Mouse (Mus musculus) macrophage (primary cell): ENCODE results near the gene Retsat. TPM values are rescaled to one million over a fixed set of nuclear protein-coding genes. Genes with fewer than 3 reads are reported as not detected.

Experiments used
- H3K27ac ChIP-seq: fragments of 350-480 bp; formaldehyde crosslinking; 2 replicates; pipeline ENCODE4 v1.9.0; 2021
- H3K36me3 ChIP-seq: fragments of 350-480 bp; formaldehyde crosslinking; 2 replicates; pipeline ENCODE4 v1.9.0; 2021; ENCODE audit errors: inconsistent target
- H3K4me3 ChIP-seq: fragments of 350-480 bp; formaldehyde crosslinking; 2 replicates; pipeline ENCODE4 v1.9.0; 2021; ENCODE audit errors: inconsistent target
- H3K79me2 ChIP-seq: fragments of 350-480 bp; formaldehyde crosslinking; 2 replicates; pipeline ENCODE4 v1.9.0; 2021; ENCODE audit errors: inconsistent target
- WGBS: methylation state at CpG from one replicate; pipeline ENCODE4 v1.1.7; 2026; ENCODE audit warnings: inconsistent platforms; ENCODE audit not compliant: missing documents; 5-methylcytosine and 5-hydroxymethylcytosine counted together
- polyA plus RNA-seq: library from polyadenylated mRNA; stranded (reverse); fragments of 250-400 nt; gene quantifications from 3 replicates; pipeline ENCODE4 v1.2.4, GENCODE M21; 2018; ENCODE audit warnings: inconsistent platforms
- total RNA-seq, 78 experiments: library from RNA; depleted of rRNA; stranded (reverse); fragments of 250-400 nt; gene quantifications; 1 replicate in 9 of 78; 2 replicates in 24 of 78; 3 replicates in 43 of 78; 4 replicates in 2 of 78; pipeline ENCODE4 v1.2.4; 2018; ENCODE audit warnings: inconsistent platforms in 56 of 78

The Retsat gene
- total RNA-seq (2018; cell fraction: chromatin; rRNA removed) = 1 to 10 TPM in 11 of 26 experiments, under 1 TPM in 7, not detected in 8; 0.22 to 5.6 (median 1.4) TPM
- 10 to 100 TPM in 3 of 26 experiments, 1 to 10 TPM in 23; 4.2 to 11.7 (median 7.5) TPM for total RNA-seq (2018; cell fraction: cytosol; rRNA removed)
- 1 to 10 TPM; 1.3 to 7.1 (median 4.1) TPM for total RNA-seq (2018; cell fraction: nucleus; rRNA removed)
- 6.6 to 12.3 TPM (median 8.4 TPM) in 3 replicates for polyA plus RNA-seq

DNA sequence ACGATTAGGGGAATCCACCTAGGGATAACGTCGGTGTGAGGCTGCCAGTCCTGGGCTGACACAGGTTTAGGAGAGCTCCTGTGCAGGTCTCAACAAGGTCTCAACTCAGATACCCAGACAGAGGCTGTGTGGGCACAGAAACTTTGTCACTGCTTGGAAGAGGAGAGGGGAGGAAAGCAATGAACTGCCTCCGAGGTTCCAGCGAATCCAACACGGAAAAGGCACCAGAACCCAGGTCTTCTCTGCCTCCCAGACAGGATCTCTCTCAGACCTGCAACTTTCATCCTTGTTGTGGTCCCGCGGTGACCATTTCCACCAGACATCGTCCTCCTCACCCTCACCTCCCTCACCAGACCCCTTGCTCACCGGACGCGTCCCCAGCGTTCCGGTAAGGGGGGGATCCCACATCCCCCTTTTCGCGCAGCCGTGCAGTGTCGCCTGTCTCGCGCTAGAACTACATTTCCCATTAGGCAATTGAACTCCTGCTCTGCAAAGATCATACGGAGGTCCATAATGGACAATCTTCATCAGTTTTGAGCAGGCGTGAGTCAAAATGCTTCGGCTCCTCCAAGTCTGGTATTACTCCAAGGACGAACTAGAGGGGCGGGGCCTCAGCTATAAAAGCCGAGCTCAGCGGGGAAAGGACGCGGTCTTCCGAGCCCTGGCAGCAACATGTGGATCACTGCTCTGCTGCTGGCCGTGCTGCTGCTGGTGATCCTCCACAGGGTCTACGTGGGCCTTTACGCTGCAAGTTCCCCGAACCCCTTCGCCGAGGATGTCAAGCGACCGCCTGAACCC is at the start of gene Retsat, which contains the start of gene Elmod3:
Gene Retsat, plus strand, starts transcription at position 520 of the 798 bp plus-strand sequence.
Gene Elmod3, minus strand, starts transcription at position 458 of the 798 bp plus-strand sequence.
- under 1% methylated on average over 37 of the region's 38 CpGs for WGBS
- Histone ChIP-seq H3K79me2 (no peaks in the 10 kb centered on the region), H3K27ac (peak within 1 kb of the TSS; percentile 37), H3K4me3 (peak within 1 kb of the TSS; percentile 88), H3K36me3 (no peaks in the 10 kb centered on the region; the same call in 1 of the 2 replicates)

GRCm38 (mm10) chr6:72549041-72549580 is 49.2 kb upstream of the Retsat start:
- WGBS = 4% methylated on average over 9 of the region's 9 CpGs
- peak overlapping the region; percentile 100 for H3K27ac ChIP-seq
- H3K4me3 ChIP-seq = peak overlapping the region; percentile 85

GRCm38 (mm10) chr6:72550025-72550424 is 48.2 kb upstream of the Retsat start:
- Histone ChIP-seq H3K4me3 (peak overlapping the region; percentile 85), H3K36me3 (peaks cover 5% of the 10 kb centered on the region; the same call in 1 of the 2 replicates), H3K79me2 (peaks cover 89% of the 10 kb centered on the region), H3K27ac (peak overlapping the region; percentile 100)
- WGBS = 34% methylated on average over 6 of the region's 6 CpGs

More at GRCm38 (mm10) chr6:72549041-72549580, 49.2 kb upstream of the Retsat start:
- H3K36me3 ChIP-seq = 0 out of 2 replicates have a peak, but pooled peaks cover 3% of the 10 kb centered on the region
- peaks cover 80% of the 10 kb centered on the region for H3K79me2 ChIP-seq

DNA sequence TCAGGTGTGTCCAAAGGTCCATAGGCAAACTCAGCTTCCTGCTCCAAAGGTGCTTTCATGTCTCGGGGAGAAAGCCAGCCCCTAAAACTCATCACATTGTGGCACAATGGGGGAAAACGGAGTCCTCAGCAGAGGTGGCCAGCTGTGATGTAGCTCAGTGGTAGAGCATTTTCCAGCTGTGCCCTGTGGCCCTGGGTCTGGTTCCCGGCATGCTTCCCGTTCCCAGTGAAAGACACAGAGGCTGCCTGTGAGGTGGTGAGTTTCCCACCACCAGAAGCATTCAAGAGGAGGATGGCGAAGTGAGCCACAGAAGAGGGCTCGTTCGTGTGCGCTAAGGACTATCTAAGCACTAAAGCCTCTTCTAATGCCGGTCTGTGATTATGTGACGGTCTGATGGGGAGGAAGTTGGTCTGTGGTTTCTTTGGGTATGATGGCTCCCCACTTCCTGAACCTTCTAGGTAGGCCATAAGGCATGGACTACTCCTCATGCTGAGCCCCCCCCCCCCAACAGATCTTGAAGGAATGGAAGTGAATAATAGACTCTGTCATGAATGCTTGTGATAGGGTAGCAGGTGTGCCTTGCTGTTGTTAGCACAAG is 47.7 kb upstream of the Retsat start:
- 16% methylated on average over 10 of the region's 10 CpGs for WGBS
- Histone ChIP-seq H3K4me3 (peak overlapping the region; percentile 85), H3K79me2 (peaks cover 89% of the 10 kb centered on the region), H3K27ac (peak overlapping the region; percentile 100), H3K36me3 (peaks cover 11% of the 10 kb centered on the region; the same call in 1 of the 2 replicates)

DNA sequence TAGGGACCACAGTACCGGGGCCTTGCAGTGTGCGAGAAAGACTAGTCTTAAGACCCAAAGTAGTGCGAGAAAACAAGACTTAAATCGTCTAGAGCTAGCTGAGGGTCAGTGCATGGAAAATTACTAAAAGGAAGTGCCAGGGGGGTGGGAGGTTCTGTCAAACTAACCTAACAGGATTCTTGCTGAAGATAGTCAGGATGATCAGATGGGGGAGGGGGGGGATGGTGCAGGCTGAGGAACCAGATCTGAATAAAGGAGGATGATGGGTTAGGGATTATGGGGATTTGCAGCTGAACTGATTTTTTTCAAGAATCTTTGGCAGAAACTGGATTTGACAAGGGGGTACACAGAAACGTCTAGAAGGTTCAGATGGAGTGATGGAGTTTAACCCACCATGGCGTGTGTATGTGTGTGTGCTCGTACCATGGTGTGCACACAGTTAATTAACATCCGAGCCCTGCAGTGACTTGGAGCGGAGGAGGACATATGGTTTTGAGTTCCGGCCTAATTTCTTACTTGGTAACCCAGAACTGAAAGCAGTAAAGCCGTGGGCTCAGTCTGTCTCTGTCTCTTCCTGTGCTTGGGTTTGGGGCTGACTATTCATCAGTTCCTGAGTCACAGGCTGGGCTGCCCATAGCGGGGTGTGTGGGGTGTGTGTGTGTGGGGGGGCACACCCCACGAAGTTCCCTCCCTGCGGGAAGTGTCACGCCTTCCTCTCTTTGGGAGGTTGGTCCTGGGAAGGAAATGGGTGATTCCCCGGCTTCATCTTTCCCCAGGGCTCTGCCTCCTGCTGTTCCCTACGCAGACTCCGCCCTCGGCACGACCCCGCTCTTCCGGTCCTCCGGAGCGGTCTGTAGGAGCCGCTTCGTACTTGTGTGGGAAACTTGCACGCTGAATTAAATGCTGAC is 45.9 kb upstream of the Retsat start:
- 8% methylated on average over 27 of the region's 27 CpGs for WGBS
- Histone ChIP-seq H3K27ac (peak overlapping the region; percentile 100), H3K4me3 (peak overlapping the region; percentile 85), H3K79me2 (peaks cover 91% of the 10 kb centered on the region), H3K36me3 (peaks cover 22% of the 10 kb centered on the region)

DNA sequence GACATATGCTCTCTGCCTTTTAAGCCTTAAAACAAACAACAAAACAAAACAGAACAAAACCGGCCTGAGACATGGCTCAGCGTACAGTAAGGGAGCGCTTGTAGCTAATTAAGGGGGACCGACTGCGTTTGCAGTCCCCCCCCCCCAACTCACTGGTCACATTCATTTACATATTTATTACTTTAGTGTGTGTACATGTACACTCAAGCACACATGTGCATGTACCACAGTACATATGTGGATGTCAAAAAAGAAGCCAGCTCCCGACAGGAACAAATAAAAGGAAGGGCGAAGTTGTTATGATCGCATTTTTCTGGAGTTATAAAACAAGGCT is 45.2 kb upstream of the Retsat start:
- 15% methylated on average over 8 of the region's 8 CpGs for WGBS
- Histone ChIP-seq H3K36me3 (peaks cover 29% of the 10 kb centered on the region), H3K79me2 (peaks cover 91% of the 10 kb centered on the region), H3K27ac (peak overlapping the region; percentile 100; the same call in 1 of the 2 replicates), H3K4me3 (peak overlapping the region; percentile 85)

GRCm38 (mm10) chr6:72560801-72561200 is 37.5 kb upstream of the Retsat start:
- H3K27ac ChIP-seq = no peak overlapping the region
- H3K79me2 ChIP-seq = peaks cover 32% of the 10 kb centered on the region
- no peak overlapping the region for H3K4me3 ChIP-seq
- H3K36me3 ChIP-seq = peaks cover 62% of the 10 kb centered on the region
- WGBS = 97% methylated on average over 8 of the region's 8 CpGs

DNA sequence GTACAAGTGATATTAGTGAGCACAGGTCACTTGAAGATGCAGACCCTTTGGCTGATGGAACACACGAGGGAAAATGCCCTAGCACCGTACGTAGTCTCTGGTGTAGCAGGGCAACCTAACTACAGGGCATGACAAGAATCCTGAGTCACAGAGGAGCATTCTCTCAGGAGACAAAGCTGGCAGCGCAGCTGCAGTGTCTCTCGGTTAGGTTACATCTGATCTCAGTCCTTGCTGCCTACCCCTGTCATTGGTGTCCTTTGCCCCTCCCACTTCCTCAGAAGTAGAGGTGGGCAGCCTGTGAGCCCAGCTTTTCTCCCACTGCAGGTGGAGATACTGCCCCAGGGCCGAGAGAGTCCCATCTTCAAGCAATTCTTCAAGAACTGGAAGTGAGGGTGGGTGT is 35.8 kb upstream of the Retsat start:
- 91% methylated on average over 6 of the region's 6 CpGs for WGBS
- Histone ChIP-seq H3K4me3 (no peak overlapping the region), H3K36me3 (peaks cover 52% of the 10 kb centered on the region), H3K27ac (no peak overlapping the region), H3K79me2 (peaks cover 15% of the 10 kb centered on the region)

- Histone ChIP-seq H3K4me3 (no peak overlapping the region), H3K79me2 (peaks cover 11% of the 10 kb centered on the region), H3K36me3 (peaks cover 52% of the 10 kb centered on the region), H3K27ac (no peak overlapping the region)
- WGBS = 98% methylated on average over 5 of the region's 5 CpGs
Observed at GRCm38 (mm10) chr6:72562894-72563293, 35.4 kb upstream of the Retsat start.

GRCm38 (mm10) chr6:72565506-72565905 is 32.8 kb upstream of the Retsat start:
- H3K36me3 ChIP-seq = peaks cover 34% of the 10 kb centered on the region
- no peak overlapping the region for H3K4me3 ChIP-seq
- no peak overlapping the region for H3K27ac ChIP-seq
- H3K79me2 ChIP-seq = no peaks in the 10 kb centered on the region
- WGBS = 99% methylated on average over 7 of the region's 7 CpGs

GRCm38 (mm10) chr6:72566044-72566443 is 32.2 kb upstream of the Retsat start:
- 12% methylated on average over 4 of the region's 4 CpGs for WGBS
- H3K79me2 ChIP-seq = no peaks in the 10 kb centered on the region

GRCm38 (mm10) chr6:72567508-72567907 is 30.8 kb upstream of the Retsat start:
- H3K79me2 ChIP-seq = no peaks in the 10 kb centered on the region
- no peak overlapping the region for H3K4me3 ChIP-seq
- 92% methylated on average over 5 of the region's 5 CpGs for WGBS
- H3K27ac ChIP-seq = no peak overlapping the region
- peaks cover 20% of the 10 kb centered on the region for H3K36me3 ChIP-seq

More at GRCm38 (mm10) chr6:72566044-72566443, 32.2 kb upstream of the Retsat start:
- Histone ChIP-seq H3K4me3 (no peak overlapping the region), H3K36me3 (peaks cover 29% of the 10 kb centered on the region), H3K27ac (no peak overlapping the region)

DNA sequence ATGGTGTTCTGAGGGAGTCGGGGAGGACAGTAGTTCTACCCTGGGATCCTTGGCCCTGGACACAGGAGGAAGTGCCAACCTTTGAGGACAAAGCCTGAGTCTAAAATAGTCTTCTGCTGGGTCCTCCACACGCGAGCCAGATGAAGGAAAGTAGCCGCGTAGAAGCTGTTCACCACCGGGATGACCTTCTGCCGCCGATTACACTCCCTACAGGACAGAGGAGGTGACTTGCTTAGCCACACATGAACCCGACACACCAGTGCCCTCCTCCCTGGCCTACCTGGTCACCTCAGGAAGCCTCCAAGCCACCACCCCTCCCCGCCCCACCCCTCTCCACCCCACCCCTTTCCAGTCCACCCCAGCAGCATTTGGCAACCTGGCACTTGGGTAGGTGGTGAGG is 29.5 kb upstream of the Retsat start:
- Histone ChIP-seq H3K79me2 (no peaks in the 10 kb centered on the region), H3K36me3 (peaks cover 11% of the 10 kb centered on the region; the same call in 1 of the 2 replicates), H3K4me3 (no peak overlapping the region), H3K27ac (no peak overlapping the region)
- 94% methylated on average over 10 of the region's 10 CpGs for WGBS
